Mouse (Mus musculus): ENCODE measurements around the gene Gm20388. TPM values are rescaled to one million over a fixed set of nuclear protein-coding genes. Genes with fewer than 3 reads are reported as not detected.

Gm20388 gene
- total RNA-seq, 1 experiment from 2014 or later, result 18.4 TPM

GRCm38 (mm10) chr8:122745022-122745749 lies 2834.5 kb downstream of the Gm20388 start:
- no peak for ATAC-seq (replicated peaks in 1 of 2; ENCODE audit: insufficient read depth in 1 of 2, low FRiP score in 2 of 2, low TSS enrichment in 1 of 2, low read depth in 1 of 2, poor library complexity in 2 of 2, severe bottlenecking in 2 of 2)

DNA sequence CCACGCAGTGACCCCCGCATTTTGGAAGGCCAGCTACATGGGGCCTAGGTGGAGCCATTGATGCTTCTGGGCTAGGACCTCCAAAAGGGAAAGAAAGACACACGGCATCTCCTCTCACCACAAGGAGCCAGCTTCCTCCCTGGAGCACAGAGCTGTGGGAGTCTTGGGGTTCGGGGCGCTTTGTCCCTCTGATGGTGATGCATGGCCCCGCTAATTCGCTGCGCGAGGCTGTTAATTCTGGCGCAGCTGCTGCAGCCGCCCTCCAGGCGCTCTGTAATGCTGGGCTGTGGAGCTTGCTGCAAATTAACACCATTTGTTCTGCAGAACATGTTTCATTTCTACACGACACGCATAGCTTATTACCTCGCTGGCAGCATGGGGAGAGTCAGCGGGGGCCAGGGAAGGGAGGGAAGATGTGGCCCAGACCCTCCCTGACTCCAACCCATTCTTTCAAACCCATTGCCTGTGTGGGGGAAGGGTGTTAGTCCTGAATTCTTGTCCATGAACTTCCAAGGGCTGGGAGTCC lies 2835.2 kb downstream of the Gm20388 start:
- ATAC-seq (replicated peaks in 1 of 2; ENCODE audit: insufficient read depth in 1 of 2, low FRiP score in 2 of 2, low TSS enrichment in 1 of 2, low read depth in 1 of 2, poor library complexity in 2 of 2, severe bottlenecking in 2 of 2), result no peak

- no peak for ATAC-seq (replicated peaks in 1 of 2; ENCODE audit: insufficient read depth in 1 of 2, low FRiP score in 2 of 2, low TSS enrichment in 1 of 2, low read depth in 1 of 2, poor library complexity in 2 of 2, severe bottlenecking in 2 of 2)
Measured at GRCm38 (mm10) chr8:122746439-122746838, 2835.8 kb downstream of the Gm20388 start.

DNA sequence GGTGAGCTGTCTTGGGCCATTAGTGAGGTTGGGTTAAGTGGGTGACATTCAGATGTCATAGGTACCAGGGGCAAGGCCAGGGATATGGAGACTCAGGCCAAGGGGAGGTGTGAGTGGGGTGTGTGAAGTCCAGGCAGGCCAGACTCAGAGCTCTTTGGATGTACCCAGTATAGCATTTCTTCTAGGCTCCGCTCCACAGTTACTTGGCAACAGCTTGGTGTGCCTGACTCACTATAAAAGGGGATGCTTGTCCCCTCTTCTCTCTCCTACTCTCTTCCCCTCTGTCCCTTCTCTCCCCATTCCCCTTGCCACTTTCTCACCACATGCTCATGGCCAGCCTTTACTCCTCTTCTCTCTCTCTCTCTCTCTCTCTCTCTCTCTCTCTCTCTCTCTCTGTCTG lies 2837.2 kb downstream of the Gm20388 start:
- no peak for ATAC-seq (replicated peaks in 1 of 2; ENCODE audit: insufficient read depth in 1 of 2, low FRiP score in 2 of 2, low TSS enrichment in 1 of 2, low read depth in 1 of 2, poor library complexity in 2 of 2, severe bottlenecking in 2 of 2)

- no peak for ATAC-seq (replicated peaks in 1 of 2; ENCODE audit: insufficient read depth in 1 of 2, low FRiP score in 2 of 2, low TSS enrichment in 1 of 2, low read depth in 1 of 2, poor library complexity in 2 of 2, severe bottlenecking in 2 of 2)
Measured at GRCm38 (mm10) chr8:122749333-122749958, 2838.8 kb downstream of the Gm20388 start.

DNA sequence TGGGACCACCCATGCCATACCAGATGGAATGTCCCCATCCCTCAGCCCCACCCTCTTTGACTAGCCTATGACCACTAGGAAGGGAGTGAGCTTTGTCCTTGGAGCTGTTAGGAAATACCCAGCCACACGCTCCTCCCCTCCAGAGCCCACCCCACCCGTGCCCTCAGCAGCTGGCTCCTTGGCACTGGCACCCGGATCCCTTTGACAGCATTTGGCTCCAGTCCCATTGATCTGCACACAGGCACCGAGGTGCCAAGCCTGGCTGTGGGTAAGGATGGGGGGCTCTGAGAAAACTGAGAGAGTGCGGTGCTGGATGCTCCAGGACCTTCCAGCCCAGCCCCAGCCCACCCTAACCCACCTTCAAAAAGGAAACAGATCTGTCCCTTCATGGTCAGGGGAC lies 2840.7 kb downstream of the Gm20388 start:
- ATAC-seq (replicated peaks in 1 of 2; ENCODE audit: insufficient read depth in 1 of 2, low FRiP score in 2 of 2, low TSS enrichment in 1 of 2, low read depth in 1 of 2, poor library complexity in 2 of 2, severe bottlenecking in 2 of 2), result no peak

- ATAC-seq (replicated peaks in 1 of 2; ENCODE audit: insufficient read depth in 1 of 2, low FRiP score in 2 of 2, low TSS enrichment in 1 of 2, low read depth in 1 of 2, poor library complexity in 2 of 2, severe bottlenecking in 2 of 2), result no peak
Measured at GRCm38 (mm10) chr8:122752111-122752721, 2841.6 kb downstream of the Gm20388 start.

DNA sequence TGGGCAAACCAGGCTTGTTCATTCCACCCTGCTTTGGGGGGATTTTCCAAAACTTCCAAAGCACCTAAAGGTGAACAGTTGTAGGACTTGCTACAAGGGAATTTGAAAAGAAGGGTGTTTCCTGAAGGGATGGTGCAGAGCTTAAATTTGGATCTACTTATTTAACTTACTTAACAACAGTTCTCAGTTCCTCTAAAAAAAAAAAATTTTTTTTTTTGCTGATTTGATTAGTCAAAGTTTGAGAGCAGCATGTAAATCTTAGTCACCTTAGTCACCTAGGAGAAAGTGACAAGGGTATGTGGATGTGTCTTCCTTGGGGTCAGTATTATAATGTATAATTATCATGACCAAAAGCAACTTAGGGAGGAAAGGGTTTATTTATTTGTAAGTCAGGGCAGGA lies 2848.0 kb downstream of the Gm20388 start:
- ATAC-seq (replicated peaks in 1 of 2; ENCODE audit: insufficient read depth in 1 of 2, low FRiP score in 2 of 2, low TSS enrichment in 1 of 2, low read depth in 1 of 2, poor library complexity in 2 of 2, severe bottlenecking in 2 of 2), result no peak

GRCm38 (mm10) chr8:122760116-122760515 lies 2849.5 kb downstream of the Gm20388 start:
- ATAC-seq (replicated peaks in 1 of 2; ENCODE audit: insufficient read depth in 1 of 2, low FRiP score in 2 of 2, low TSS enrichment in 1 of 2, low read depth in 1 of 2, poor library complexity in 2 of 2, severe bottlenecking in 2 of 2), result no peak

DNA sequence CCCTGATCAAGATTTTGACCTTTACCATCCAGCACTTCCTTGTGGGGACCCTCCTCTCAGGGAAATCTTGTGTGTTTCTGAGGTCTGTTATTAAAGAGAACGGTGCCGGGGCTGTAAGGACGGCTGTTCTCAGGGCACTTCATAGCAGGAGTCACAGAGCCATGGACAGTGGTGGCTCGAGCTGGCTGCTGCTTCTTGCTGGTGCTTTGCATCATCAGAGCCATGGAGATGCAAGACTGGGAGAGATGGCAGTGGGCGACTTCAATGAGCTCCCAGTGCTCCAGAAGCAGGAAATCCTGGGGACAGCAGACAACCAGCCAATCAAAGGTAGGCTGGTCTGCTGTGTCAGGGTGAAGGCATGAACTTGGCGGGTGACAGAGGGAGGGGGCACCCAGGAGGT lies 2850.5 kb downstream of the Gm20388 start:
- ATAC-seq (replicated peaks in 1 of 2; ENCODE audit: insufficient read depth in 1 of 2, low FRiP score in 2 of 2, low TSS enrichment in 1 of 2, low read depth in 1 of 2, poor library complexity in 2 of 2, severe bottlenecking in 2 of 2), result no peak

- ATAC-seq (replicated peaks in 1 of 2; ENCODE audit: insufficient read depth in 1 of 2, low FRiP score in 2 of 2, low TSS enrichment in 1 of 2, low read depth in 1 of 2, poor library complexity in 2 of 2, severe bottlenecking in 2 of 2), result peak; percentile 30 to 42
Measured at GRCm38 (mm10) chr8:122762731-122763266, 2852.2 kb downstream of the Gm20388 start.

DNA sequence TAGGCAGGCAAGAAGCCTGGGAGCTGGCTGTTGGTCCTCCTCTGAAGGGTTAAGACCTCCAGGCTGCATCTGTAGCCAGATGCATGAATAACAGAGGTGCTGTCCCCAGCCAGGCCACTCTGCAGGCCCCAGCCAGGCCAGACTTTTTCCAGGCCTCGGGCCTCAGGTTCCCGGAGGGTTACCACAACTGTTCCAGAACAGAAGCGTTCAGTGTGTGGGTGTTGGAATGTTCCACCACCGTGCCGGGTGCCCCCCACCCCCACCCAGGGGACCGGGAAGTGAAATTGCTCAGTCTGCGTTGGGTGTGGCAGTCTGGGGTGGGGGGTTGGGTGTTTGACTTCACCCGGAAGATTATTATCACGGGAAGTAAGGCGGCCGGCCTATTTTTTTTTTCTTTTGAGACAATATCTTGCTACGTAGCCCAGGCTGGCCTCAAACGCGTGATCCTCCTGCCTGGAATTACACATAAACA lies 2852.7 kb downstream of the Gm20388 start:
- ATAC-seq (replicated peaks in 1 of 2; ENCODE audit: insufficient read depth in 1 of 2, low FRiP score in 2 of 2, low TSS enrichment in 1 of 2, low read depth in 1 of 2, poor library complexity in 2 of 2, severe bottlenecking in 2 of 2), result no peak

- 0 out of 4 replicates have a peak, but pooled peaks of 1 of the 2 experiments have one; percentile 19 for ATAC-seq (replicated peaks in 1 of 2; ENCODE audit: insufficient read depth in 1 of 2, low FRiP score in 2 of 2, low TSS enrichment in 1 of 2, low read depth in 1 of 2, poor library complexity in 2 of 2, severe bottlenecking in 2 of 2)
Measured at GRCm38 (mm10) chr8:122764790-122765474, 2854.3 kb downstream of the Gm20388 start.

DNA sequence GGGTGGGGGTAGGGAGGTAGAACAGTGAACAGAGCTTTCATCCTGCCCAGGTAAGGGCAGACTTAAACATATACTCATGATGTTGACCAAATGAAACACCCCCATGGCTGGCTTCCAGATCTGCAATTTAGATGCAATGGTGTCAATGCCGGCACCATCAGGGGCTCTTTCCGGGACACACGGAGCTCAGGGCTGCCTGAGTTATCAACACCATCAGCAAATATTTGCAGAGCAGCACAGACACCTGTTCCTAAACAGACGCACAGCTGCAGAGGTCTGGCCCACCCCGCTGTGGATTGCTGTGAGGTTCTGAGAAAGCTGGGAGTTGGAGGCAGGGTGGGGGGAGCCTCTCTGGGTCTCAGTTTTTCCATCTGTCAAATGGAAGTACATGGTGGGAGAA lies 2855.5 kb downstream of the Gm20388 start:
- no peak for ATAC-seq (replicated peaks in 1 of 2; ENCODE audit: insufficient read depth in 1 of 2, low FRiP score in 2 of 2, low TSS enrichment in 1 of 2, low read depth in 1 of 2, poor library complexity in 2 of 2, severe bottlenecking in 2 of 2)

DNA sequence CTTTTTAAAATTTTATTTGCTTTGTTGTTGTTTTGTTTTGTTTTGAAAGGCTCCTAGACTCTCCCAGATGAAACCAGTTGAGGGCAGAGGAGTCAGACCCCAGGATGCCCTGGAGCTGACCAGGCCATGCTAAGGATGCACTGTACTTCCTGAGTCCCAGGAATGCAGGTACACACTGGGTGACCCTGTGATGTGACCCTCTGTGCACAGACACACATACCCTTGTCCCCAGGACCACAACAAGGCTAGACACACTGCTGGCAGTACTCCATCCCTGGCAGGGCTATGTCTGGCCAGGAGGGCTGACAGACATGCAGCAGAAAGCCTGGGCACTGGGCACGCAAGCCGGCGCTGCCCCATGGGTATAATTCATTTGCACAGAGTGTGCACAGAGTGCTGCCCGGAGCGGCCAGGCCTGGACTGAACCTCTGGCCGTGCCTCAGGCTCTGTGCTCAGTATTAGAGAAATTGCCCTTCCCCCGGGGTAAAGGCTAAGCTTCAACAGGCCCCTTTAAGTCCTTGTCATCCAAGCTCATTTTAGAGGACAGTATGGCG lies 2856.1 kb downstream of the Gm20388 start:
- ATAC-seq (replicated peaks in 1 of 2; ENCODE audit: insufficient read depth in 1 of 2, low FRiP score in 2 of 2, low TSS enrichment in 1 of 2, low read depth in 1 of 2, poor library complexity in 2 of 2, severe bottlenecking in 2 of 2), result no peak

GRCm38 (mm10) chr8:122767229-122767628 lies 2856.6 kb downstream of the Gm20388 start:
- ATAC-seq (replicated peaks in 1 of 2; ENCODE audit: insufficient read depth in 1 of 2, low FRiP score in 2 of 2, low TSS enrichment in 1 of 2, low read depth in 1 of 2, poor library complexity in 2 of 2, severe bottlenecking in 2 of 2), result no peak
